Mouse (Mus musculus): ENCODE measurements at regions not wholly inside any gene's neighbourhood (a gene's known extent, or its start where the extent isn't known, plus 50 kb on each side); places are given as distances from the start of the nearest gene placed in this dataset.
"Not testable (repeated sequence)": the region's sequence is repeated elsewhere in the genome, so short reads cannot be mapped to it uniquely, and the experiment has no call there.

DNA sequence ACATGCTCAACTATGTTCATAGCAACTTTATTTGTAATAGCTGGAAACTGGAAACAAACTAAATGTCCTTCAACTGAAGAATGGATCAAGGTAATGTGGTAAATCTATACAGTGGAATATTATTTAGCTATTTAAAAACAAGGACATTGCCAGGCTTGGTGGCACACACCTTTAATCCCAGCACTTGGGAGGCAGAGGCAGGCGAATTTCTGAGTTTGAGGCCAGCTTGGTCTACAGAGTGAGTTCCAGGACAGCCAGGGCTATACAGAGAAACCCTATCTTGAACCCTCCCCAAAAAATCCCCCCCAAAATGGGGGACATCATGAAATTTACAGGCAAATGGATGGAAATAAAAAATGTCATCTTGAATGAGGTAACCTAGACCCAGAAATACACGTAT is 213.6 kb downstream of the Gm31371 start:
- not testable (repeated sequence) for ATAC-seq (replicated peaks in 1 of 2; ENCODE audit: insufficient read depth in 1 of 2, low FRiP score in 2 of 2, low TSS enrichment in 1 of 2, low read depth in 1 of 2, poor library complexity in 2 of 2, severe bottlenecking in 2 of 2)

DNA sequence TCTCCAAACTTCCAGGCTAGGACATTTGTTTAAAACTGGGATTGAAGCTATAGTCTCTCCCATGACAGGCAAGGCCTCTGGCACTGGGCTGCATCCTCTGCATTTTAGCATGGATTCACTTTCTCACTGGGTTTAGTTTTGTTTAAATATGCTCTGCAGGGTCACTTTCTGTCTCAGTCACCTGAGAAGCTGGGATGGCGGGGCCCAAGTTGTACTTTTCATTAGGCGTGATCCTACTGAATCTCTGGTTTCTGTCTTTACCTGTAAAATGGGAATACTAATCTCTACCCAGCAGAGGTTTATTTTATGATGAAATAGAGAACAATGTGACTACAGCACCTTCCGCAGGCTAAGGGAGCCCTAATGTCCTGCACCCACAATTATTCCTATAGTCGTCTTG is 216.4 kb downstream of the Gm31371 start:
- ATAC-seq (replicated peaks in 1 of 2; ENCODE audit: insufficient read depth in 1 of 2, low FRiP score in 2 of 2, low TSS enrichment in 1 of 2, low read depth in 1 of 2, poor library complexity in 2 of 2, severe bottlenecking in 2 of 2), result not testable (repeated sequence)

DNA sequence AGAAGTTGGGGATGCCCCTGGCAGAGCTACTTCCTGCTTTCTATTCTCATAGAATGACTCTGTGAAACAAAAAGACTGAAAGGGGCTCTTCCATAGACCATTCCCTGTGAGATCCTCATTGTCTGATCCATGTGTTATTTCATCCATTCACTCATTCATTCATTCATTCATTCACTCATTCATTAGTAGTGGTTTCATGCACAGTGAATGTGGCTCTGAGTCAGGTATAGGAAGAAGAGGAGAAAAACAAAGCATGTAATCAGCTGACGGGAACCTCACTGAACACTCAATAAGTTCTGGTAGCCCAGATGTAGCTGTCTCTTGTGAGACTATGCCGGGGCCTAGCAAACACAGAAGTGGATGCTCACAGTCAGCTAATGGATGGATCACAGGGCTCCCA is 217.0 kb downstream of the Gm31371 start:
- ATAC-seq (replicated peaks in 1 of 2; ENCODE audit: insufficient read depth in 1 of 2, low FRiP score in 2 of 2, low TSS enrichment in 1 of 2, low read depth in 1 of 2, poor library complexity in 2 of 2, severe bottlenecking in 2 of 2), result not testable (repeated sequence)

DNA sequence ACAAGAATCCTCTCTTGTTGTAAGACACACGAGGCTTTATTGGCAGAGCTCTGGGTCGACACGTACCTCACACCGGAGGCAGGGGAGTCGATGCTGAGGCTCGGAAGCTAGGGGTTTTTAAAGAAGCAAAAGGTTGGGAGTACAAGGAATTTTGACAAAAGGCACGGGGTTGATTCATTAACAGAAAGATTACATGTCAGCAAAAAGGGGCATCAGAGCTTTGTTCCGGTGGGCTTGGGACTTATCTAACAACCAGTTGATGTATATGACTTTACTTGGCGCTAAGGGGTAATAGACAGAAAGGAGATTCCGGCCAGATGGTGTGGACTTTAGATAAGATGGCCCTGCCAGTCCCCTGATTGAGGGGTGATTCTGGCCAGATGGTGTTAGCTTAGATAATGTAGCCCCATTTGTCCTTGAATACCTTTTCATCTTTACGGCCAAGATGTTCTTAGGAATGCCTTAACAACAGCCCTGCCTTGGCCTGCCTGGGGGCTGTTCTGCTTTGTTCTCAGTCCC is 218.3 kb downstream of the Gm31371 start:
- ATAC-seq (replicated peaks in 1 of 2; ENCODE audit: insufficient read depth in 1 of 2, low FRiP score in 2 of 2, low TSS enrichment in 1 of 2, low read depth in 1 of 2, poor library complexity in 2 of 2, severe bottlenecking in 2 of 2), result not testable (repeated sequence)

DNA sequence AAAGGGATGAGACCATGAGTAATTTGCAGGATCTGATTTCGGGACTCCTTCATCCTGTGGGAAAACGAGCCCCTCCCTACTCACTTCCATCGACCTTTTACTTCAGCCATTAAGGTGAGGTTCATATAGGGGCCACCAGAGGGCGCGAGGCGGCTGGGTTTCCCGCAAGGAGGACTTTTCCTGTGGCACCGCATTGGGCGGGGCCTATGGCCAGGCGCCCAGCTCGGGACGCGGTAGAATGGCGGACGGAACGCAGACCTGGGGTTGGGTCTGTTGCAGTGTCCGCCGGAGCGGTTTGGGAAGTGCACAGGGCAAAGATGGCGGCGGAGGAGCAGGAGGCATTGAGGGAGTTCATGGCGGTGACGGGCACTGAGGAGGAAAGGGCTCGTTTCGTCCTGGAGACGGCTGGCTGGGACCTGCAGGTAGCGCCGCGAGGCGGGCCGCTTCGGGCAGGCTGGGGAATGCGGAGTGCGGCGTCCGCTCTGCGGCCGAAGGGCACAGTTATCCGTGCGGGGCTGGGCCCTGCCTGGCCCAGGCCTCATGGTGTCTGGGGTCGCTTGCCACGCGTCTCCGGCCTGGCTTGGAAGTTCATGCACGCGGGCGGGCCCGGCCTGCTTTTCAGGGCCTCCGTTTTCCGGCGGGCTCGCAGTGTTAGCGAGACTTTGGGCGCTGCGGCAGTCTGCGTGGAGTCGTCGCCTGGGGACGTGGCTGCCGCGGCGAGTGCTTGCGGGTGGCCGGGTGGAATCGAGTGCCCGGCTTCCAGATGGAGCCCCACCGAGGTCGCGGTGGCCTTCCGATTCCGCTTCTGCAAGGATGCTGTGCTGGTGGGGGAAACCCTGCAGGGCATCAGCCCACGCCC is 219.1 kb downstream of the Gm31371 start:
- ATAC-seq (replicated peaks in 1 of 2; ENCODE audit: insufficient read depth in 1 of 2, low FRiP score in 2 of 2, low TSS enrichment in 1 of 2, low read depth in 1 of 2, poor library complexity in 2 of 2, severe bottlenecking in 2 of 2), result peak; percentile 100

DNA sequence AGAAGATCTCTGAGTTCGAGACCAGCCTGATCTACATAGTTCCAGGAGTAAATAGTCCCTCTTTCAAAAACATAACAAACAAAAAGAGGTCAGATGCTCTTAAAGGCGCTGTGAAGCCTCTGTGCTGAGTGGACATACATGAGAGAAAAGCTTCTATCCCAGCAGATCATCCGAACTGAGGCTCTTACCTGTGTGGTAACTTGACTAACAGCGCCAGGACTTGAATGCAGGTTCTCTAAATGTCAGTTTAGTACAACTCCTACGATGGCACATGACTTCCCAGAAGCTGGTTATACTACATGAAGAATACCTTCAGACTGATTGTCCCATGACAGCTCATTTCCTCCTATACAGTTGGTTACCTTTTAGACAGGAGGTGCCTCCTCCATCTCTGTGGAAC is 220.4 kb downstream of the Gm31371 start:
- ATAC-seq (replicated peaks in 1 of 2; ENCODE audit: insufficient read depth in 1 of 2, low FRiP score in 2 of 2, low TSS enrichment in 1 of 2, low read depth in 1 of 2, poor library complexity in 2 of 2, severe bottlenecking in 2 of 2), result not testable (repeated sequence)

DNA sequence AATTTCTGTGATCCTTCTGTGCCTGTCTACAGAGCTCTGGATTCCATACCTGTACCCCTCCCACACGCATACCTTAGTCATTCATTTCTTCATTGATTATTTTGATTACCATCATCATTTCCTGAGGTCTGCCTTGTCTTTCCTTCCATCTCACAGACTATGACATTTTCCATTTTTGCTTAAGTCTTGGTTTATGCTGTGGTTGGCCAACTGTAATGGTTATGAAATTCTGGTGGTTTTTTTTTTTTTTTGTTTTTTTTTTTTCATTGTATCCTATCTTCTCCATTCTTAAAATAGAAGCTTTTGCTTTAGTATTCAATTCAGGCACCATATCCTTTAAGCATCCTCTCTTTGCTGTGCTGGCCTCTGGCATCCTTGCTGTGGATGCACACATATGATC is 227.4 kb downstream of the Gm15319 start:
- not testable (repeated sequence) for ATAC-seq (replicated peaks in 1 of 2; ENCODE audit: insufficient read depth in 1 of 2, low FRiP score in 2 of 2, low TSS enrichment in 1 of 2, low read depth in 1 of 2, poor library complexity in 2 of 2, severe bottlenecking in 2 of 2)

DNA sequence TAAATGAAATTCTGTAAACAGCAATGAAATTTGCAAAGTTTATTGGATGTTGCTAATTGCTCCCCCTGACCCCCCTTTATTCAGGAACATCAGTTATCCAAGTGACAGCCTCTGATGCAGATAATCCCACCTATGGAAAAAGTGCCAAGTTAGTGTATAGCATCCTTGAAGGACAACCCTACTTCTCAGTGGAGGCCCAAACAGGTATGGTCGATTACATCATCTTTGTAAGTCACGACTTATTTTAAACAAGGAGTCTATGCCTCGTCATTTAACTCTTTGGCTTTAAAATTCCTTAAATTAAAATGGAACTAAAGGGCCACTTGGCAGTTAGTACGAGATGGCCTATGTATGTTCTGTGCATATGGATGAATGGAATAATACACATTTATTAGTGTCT is 217.6 kb downstream of the Gm15319 start:
- not testable (repeated sequence) for ATAC-seq (replicated peaks in 1 of 2; ENCODE audit: insufficient read depth in 1 of 2, low FRiP score in 2 of 2, low TSS enrichment in 1 of 2, low read depth in 1 of 2, poor library complexity in 2 of 2, severe bottlenecking in 2 of 2)

DNA sequence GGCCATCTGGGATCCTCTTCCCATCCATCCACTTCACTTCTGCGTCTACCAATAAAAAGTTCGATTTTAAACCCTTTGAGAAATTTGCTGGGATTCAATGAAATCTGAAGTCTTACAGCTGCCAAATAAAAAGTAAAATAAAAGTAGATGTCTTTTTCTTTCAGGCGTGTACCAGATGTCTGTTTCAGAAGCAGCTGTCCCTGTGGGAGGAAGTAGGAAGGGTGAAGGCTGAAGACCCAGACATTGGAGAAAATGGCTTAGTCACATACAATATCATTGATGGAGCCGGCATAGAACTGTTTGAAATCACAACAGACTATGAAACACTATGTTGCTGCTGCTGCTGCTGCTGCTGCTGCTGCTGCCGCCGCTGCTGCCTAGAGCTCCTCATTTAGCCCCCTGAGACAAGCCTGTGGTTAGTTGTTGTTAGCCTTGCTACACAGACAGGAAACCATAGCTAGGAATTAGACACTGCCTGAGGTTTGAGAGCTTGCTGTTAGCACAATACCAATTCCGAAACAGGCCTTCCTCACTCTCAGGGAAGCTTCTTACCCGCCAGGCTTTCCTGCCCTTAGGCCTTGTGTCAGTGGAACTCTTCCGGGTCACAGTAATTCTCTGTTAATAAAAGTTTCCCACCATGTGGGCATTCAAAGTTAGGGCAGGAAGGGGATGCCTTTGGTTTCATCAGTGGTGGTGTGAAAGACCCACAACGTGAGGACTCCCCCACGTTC is 211.5 kb downstream of the Gm15319 start:
- not testable (repeated sequence) for ATAC-seq (replicated peaks in 1 of 2; ENCODE audit: insufficient read depth in 1 of 2, low FRiP score in 2 of 2, low TSS enrichment in 1 of 2, low read depth in 1 of 2, poor library complexity in 2 of 2, severe bottlenecking in 2 of 2)

DNA sequence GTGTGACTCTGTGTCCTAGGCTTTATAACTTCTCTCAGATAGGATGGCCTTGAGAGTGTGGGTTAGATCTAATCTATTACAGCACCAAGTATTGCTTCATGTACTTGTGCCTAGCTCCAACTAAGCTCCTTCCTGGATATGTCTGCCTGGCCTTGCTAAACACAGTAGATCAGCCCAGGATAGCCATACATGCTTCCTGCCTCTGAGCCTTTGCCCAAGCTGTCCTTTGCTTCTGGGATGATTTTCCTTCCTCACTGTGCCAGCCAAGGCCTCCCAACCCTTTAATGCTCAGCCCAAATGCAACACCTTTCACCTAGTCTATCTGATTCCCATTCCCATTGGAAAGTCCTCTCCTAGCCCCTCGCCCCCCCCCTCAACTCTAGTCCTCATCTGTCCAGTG is 208.9 kb downstream of the Gm15319 start:
- ATAC-seq (replicated peaks in 1 of 2; ENCODE audit: insufficient read depth in 1 of 2, low FRiP score in 2 of 2, low TSS enrichment in 1 of 2, low read depth in 1 of 2, poor library complexity in 2 of 2, severe bottlenecking in 2 of 2), result not testable (repeated sequence)

All from hematopoietic stem cell, adult 5-6 weeks (primary cell).